Mouse (Mus musculus) gastrocnemius, adult 2 months (tissue): ENCODE results near the gene Mrpl53. TPM values are rescaled to one million over a fixed set of nuclear protein-coding genes. Genes with fewer than 3 reads are reported as not detected.
"Not testable (repeated sequence)": the region's sequence is repeated elsewhere in the genome, so short reads cannot be mapped to it uniquely, and the experiment has no call there.

ENCODE experiments used
- DNase-seq: peaks from one replicate; pipeline ENCODE4 v3.0.0; 2022
- H3K27ac ChIP-seq: fragments of 200-600 bp; 2 replicates; pipeline ENCODE4 v1.8.1; 2022; ENCODE audit warnings: mild to moderate bottlenecking
- H3K4me3 ChIP-seq: fragments of 200-600 bp; 2 replicates; pipeline ENCODE4 v1.8.1; 2022; ENCODE audit warnings: mild to moderate bottlenecking, moderate library complexity
- CTCF ChIP-seq: fragments of 200-600 bp; IDR thresholded peaks from 2 replicates; pipeline ENCODE4 v1.8.1; 2022; ENCODE audit warnings: antibody characterized with exemption, mild to moderate bottlenecking, moderate library complexity
- intact Hi-C: fragments of 180-260 bp; cut with DNase I; formaldehyde crosslinking; loops from one replicate; pipeline ENCODE4 v1.15.1; 2025
- microRNA-seq: library from miRNA; unstranded; fragments of <30 nt; microRNA quantifications from one replicate; pipeline ENCODE4 v1.2.0, GENCODE M21; 2021
- total RNA-seq, 2 experiments: library from RNA; stranded (reverse); gene quantifications; 2 replicates each; pipeline ENCODE4 v1.2.3; 2021

Gene Mrpl53
- total RNA-seq, 2 experiments from 2014 or later, result 94.7 to 121 TPM

DNA sequence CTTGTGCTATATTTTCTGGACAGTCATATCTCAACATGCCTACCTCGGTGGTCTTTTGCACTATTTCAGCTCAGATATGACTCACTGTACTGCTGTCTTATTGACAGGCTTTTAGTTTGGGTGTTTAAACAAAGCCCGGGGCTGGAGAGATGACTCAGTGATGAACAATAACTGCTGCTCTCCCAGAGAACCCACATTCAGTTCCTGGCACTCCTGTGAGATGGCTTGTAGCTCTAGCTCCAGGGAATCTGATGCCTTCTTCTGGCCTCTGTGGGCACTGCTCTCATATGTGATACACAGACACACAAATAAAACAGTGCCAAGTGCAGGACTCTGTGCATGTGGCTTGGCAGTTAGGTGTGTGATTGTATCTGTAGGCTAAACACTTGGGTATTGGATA lies 36.4 kb downstream of the Mrpl53 start:
- no peak for TF ChIP-seq CTCF
- H3K27ac ChIP-seq, result no peak overlapping the region
- intact Hi-C loops, result no loop called here
- no peak for DNase-seq
- H3K4me3 ChIP-seq, result no peak overlapping the region

DNA sequence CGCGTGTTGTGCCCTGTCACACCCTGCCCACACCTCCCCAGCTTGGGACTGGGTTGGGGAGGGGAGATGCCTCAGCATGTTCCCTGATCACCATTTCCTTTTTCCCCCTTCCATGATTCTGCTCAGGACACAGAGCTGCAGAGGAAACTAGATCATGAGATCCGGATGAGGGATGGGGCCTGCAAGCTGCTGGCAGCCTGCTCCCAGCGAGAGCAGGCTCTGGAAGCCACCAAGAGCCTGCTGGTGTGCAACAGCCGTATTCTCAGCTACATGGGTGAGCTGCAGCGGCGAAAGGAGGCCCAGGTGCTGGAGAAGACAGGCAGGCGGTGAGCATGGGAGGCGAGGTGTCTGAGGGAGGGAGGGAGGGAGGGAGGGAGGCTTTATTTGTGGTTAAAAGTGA lies 37.0 kb downstream of the Mrpl53 start:
- intact Hi-C loops, result no loop called here
- no peak overlapping the region for H3K4me3 ChIP-seq
- no peak for DNase-seq
- no peak for TF ChIP-seq CTCF
- no peak overlapping the region for H3K27ac ChIP-seq

DNA sequence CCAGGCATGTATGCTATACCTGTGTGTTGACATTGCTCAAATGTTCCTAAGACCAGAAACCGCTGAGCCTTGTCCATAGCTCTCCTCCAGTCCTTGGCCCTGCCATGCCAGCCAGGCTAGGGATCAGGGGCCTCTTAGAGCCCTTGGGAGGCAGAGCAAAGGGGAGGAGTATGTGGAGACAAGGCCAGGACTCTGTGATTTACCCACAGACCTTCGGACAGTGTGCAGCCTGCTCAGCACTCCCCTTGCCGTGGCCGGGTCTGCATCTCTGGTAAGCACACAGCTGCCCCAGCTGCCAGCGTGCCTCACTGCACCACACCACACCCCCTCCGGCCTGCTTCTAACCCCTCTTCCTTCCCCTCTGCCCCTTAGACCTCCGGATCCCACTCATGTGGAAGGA lies 38.4 kb downstream of the Mrpl53 start:
- H3K27ac ChIP-seq, result no peak overlapping the region
- H3K4me3 ChIP-seq, result no peak overlapping the region
- intact Hi-C loops, result no loop called here
- DNase-seq, result peak; percentile 16
- no peak for TF ChIP-seq CTCF

DNA sequence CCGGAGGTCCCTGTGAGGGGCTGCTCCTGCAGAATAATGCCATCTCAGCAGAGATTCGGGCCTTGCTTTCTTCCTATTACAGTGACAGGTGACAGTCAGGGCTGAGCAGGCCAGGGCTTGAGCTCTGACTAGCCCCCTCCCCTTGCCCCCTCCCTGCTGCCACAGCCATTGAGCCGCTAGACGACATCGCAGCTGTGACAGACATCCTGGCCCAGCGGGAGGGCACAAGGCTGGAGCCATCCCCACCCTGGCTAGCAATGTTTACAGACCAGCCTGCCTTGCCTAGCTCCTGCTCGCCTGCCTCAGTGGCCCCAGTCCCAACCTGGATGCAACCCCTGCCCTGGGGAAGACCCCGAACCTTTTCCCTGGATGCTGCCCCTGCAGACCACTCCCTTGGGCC lies 42.9 kb downstream of the Mrpl53 start:
- no peak for DNase-seq
- TF ChIP-seq CTCF, result no peak
- Histone ChIP-seq H3K27ac (no peak overlapping the region), H3K4me3 (no peak overlapping the region)
- intact Hi-C loops, result no loop called here

DNA sequence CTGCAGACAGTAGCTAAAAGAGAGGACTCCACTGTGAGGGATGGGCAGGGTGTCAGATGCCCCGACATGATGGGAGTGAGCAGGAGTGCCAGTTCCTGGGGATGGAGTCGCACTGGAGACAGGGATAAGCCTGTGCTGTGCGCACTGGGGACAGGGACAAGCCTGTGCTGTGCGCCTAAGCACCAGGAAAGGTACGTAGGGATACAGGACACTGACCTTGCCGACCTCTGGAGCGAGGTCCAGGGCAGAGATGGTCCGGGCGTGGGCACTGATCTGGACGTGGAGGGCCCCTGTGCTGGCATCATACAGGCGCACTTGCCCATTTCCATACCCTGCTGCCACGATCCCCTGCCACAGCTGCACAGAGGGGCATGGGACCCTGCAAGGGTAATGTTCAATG lies 44.2 kb downstream of the Mrpl53 start:
- intact Hi-C loops, result no loop called here
- TF ChIP-seq CTCF, result no peak
- no peak overlapping the region for H3K4me3 ChIP-seq
- no peak for DNase-seq
- no peak overlapping the region for H3K27ac ChIP-seq

DNA sequence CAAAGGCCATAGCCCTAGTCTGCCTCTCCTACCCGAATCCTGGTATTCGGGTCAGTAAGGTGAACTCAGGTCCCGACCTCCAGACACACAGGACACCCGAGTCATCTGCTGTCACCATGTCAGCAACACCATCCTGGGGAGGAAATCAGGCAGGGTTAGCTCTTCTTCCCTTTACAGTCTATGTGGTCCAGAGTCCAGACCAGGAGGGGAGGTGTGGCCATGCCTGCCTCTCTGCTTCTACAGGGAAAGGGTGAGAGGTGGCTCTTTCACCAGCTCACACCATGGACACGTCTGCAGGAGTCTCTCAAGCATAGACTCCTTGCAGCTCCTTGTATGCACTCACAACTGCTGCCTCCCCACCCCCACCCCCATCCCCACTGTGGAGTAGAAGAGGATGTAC lies 44.6 kb downstream of the Mrpl53 start:
- no peak overlapping the region for H3K4me3 ChIP-seq

DNA sequence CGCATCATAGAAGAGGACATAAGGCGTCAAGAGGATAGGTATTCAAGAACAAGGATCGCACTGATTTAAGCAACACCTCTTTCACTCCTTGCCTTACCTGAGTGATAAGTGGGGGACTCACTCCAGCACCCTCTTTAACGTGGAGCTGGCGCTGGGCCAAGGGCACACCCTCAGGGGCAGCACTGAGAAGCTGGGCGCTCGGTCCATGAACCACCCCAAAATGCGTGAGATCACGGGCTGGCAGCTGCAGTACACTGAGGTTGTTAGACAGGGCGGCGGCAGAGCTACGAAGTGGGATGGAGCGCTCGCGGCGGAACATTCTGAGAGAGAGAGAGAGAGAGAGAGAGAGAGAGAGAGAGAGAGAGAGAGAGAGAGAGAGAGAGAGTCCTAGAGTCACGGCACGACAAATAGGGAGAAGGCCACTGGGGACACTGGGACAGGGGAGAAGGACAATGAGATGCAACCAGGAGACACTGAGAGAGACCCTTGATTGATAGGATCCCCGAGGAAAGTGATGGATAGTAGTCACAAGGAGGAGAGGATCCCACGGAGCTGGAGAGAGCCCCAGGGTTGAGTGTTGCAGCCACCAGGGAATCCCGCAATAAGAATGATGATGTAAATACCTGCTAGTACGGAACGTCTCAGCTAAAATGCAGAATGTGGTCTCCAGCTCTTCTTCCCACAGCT lies 46.9 kb downstream of the Mrpl53 start:
- intact Hi-C loops, result loop anchor here (2.0 kb wide), 1 partner anchor 37 kb away; no protein-coding TSS in a partner anchor
- DNase-seq, result peak; percentile 58
- Histone ChIP-seq H3K4me3 (peak overlapping the region; percentile 78), H3K27ac (peak overlapping the region; percentile 48; the same call in 1 of the 2 replicates)
- TF ChIP-seq CTCF, result no peak

More for the DNA sequence above, 44.6 kb downstream of the Mrpl53 start:
- H3K27ac ChIP-seq, result no peak overlapping the region
- intact Hi-C loops, result no loop called here
- TF ChIP-seq CTCF, result no peak
- no peak for DNase-seq

DNA sequence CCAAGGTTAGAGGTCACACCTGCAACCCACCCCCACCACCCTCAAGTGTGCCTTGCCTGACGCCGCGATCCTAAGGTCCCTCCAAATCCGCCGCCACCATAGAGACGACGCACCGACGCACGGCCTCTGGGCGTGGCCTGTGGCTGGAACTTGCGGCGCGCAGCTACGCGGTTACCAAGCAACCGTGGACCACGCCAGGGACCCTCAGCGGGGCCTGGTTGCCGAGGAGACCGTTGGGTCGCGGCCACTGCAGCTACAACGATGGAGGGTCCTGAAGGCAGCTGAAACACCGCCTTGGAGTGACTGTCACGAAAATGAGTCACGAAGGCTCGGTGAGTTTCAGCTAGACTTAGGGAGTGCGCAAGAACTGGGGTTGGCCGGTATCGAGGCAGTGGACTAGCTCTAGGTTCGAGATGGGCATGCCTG lies 47.4 kb downstream of the Mrpl53 start, which contains the start of the genes Wdr54 and 1700003E16Rik:
Gene Wdr54 (minus strand): TSS at position 139 of the 426 bp plus-strand sequence.
Gene 1700003E16Rik (plus strand): TSS at position 146 of the 426 bp plus-strand sequence.
- intact Hi-C loops, result loop anchor here (2.0 kb wide), 1 partner anchor 37 kb away; no protein-coding TSS in a partner anchor

DNA sequence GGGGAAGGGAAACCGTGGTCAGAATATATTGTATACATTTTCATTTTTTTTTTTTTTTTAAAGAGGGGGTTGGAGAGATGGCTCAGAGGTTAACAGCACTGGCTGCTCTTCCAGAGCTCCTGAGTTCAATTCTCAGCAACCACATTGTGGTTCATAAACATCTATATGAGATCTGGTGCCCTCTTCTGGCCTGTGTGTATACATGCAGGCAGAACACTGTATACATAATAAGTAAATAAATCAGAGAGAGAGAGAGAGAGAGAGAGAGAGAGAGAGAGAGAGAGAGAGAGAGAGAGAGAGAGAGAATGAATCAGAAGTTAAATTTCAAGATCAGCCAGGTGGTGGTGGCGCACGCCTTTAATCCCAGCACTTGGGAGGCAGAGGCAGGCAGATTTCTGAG lies 50.6 kb downstream of the Mrpl53 start:
- H3K4me3 ChIP-seq, DNase-seq, H3K27ac ChIP-seq, intact Hi-C loops: not testable (repeated sequence)
- TF ChIP-seq CTCF, result peak; percentile 65

More for the DNA sequence above, 47.4 kb downstream of the Mrpl53 start, which contains the start of the genes Wdr54 and 1700003E16Rik:
- H3K27ac ChIP-seq, result peak within 1 kb of the TSS; percentile 48; the same call in 1 of the 2 replicates
- no peak for TF ChIP-seq CTCF
- H3K4me3 ChIP-seq, result peak within 1 kb of the TSS; percentile 78
- peak; percentile 66 for DNase-seq

Small RNA genes within 50 kb of the gene (microRNA-seq; reads per million reads assigned to microRNA genes)
- gene Mir3470a, result not detected

Other genes with a start within 250 kb of the Mrpl53 start
- gene Sema4f, start 169.3 kb upstream of the Mrpl53 start, total RNA-seq, result under 1 TPM in 1 of 2 experiments, not detected in 1; 0.05 TPM
- under 1 TPM in 1 of 2 experiments, not detected in 1; 0.45 TPM for gene M1ap, start 162.1 kb upstream of the Mrpl53 start, total RNA-seq
- gene Dok1, start 75.6 kb upstream of the Mrpl53 start, total RNA-seq, result 1 to 10 TPM; 1.3 to 4.1 TPM
- 1 to 10 TPM; 2.1 to 3.5 TPM for gene Loxl3, start 74.9 kb upstream of the Mrpl53 start, total RNA-seq
- gene Aup1, start 54.5 kb upstream of the Mrpl53 start, total RNA-seq, result 100 to 1,000 TPM in 1 of 2 experiments, 10 to 100 TPM in 1; 94.5 to 101 TPM
- gene Htra2, start 53.8 kb upstream of the Mrpl53 start, total RNA-seq, result 10 to 100 TPM; 14.1 to 21.5 TPM
- 1 to 10 TPM in 1 of 2 experiments, under 1 TPM in 1; 0.20 to 1.1 TPM for gene Dqx1, start 51.2 kb upstream of the Mrpl53 start, total RNA-seq
- gene Tlx2, start 38.7 kb upstream of the Mrpl53 start, total RNA-seq, result not detected
- gene Pcgf1, start 31.2 kb upstream of the Mrpl53 start, total RNA-seq, result 1 to 10 TPM; 8.2 to 8.7 TPM
- gene Lbx2, start 22.7 kb upstream of the Mrpl53 start, total RNA-seq, result under 1 TPM in 1 of 2 experiments, not detected in 1; 0.31 TPM
- gene Ccdc142, start 7.4 kb upstream of the Mrpl53 start, total RNA-seq, result under 1 TPM; 0.61 to 0.70 TPM
- gene Gm42688, start 7.4 kb upstream of the Mrpl53 start, total RNA-seq, result 1 to 10 TPM; 1.0 to 1.2 TPM
- gene Mogs, start 6.5 kb downstream of the Mrpl53 start, total RNA-seq, result 1 to 10 TPM; 4.7 to 6.6 TPM
- gene Wbp1, start 12.5 kb downstream of the Mrpl53 start, total RNA-seq, result 10 to 100 TPM; 43.3 to 45.6 TPM
- 10 to 100 TPM; 13.7 to 16.3 TPM for gene Ino80b, start 16.4 kb downstream of the Mrpl53 start, total RNA-seq
- 10 to 100 TPM; 12.2 to 15.3 TPM for gene Rtkn, start 26.4 kb downstream of the Mrpl53 start, total RNA-seq
- 1 to 10 TPM in 1 of 2 experiments, under 1 TPM in 1; 0.84 to 1.1 TPM for gene Wdr54, start 47.4 kb downstream of the Mrpl53 start, total RNA-seq
- gene 1700003E16Rik, start 47.4 kb downstream of the Mrpl53 start, total RNA-seq, result under 1 TPM in 1 of 2 experiments, not detected in 1; 0.11 TPM
- gene Dctn1, start 56.9 kb downstream of the Mrpl53 start, total RNA-seq, result 100 to 1,000 TPM; 129 to 139 TPM
- gene Slc4a5, start 110.8 kb downstream of the Mrpl53 start, total RNA-seq, result not detected
- 1 to 10 TPM; 3.0 to 4.2 TPM for gene Mthfd2, start 216.9 kb downstream of the Mrpl53 start, total RNA-seq
- 10 to 100 TPM in 1 of 2 experiments, 1 to 10 TPM in 1; 7.4 to 12.6 TPM for gene Mob1a, start 217.0 kb downstream of the Mrpl53 start, total RNA-seq
- gene Bola3, start 240.1 kb downstream of the Mrpl53 start, total RNA-seq, result 100 to 1,000 TPM; 245 to 263 TPM